Mouse (Mus musculus) heart, embryonic 16.5 days (tissue): ENCODE results near the gene Zfr. TPM values are rescaled to one million over a fixed set of nuclear protein-coding genes. Genes with fewer than 3 reads are reported as not detected.

ENCODE experiments used
- ATAC-seq: fragments of 200-750 bp; cut with Nextera tagmentation; replicated peaks from 2 replicates; pipeline ENCODE4 v1.8.0; 2017; ENCODE audit warnings: moderate number of reproducible peaks; ENCODE audit not compliant: insufficient read depth, low FRiP score; ENCODE audit errors: extremely low read depth
- H3K27ac ChIP-seq: fragments of 300-500 bp; sonication (generic); 2 replicates; pipeline ENCODE4 v1.5.1; 2014; ENCODE audit warnings: mild to moderate bottlenecking, low read length, control low read depth, moderate library complexity
- H3K27me3 ChIP-seq: fragments of 300-500 bp; sonication (generic); 2 replicates; pipeline ENCODE4 v1.6.1; 2014; ENCODE audit warnings: low read length, mixed read lengths; ENCODE audit not compliant: control insufficient read depth, insufficient read depth
- H3K36me3 ChIP-seq: fragments of 300-500 bp; sonication (generic); 2 replicates; pipeline ENCODE4 v1.6.1; 2014; ENCODE audit not compliant: control insufficient read depth, insufficient read depth
- H3K4me1 ChIP-seq: fragments of 300-500 bp; sonication (generic); 2 replicates; pipeline ENCODE4 v1.6.1; 2014; ENCODE audit warnings: low read length, mixed read lengths; ENCODE audit not compliant: control insufficient read depth, insufficient read depth
- H3K4me2 ChIP-seq: fragments of 300-500 bp; sonication (generic); 2 replicates; pipeline ENCODE4 v1.6.1; 2014; ENCODE audit warnings: low read depth, mild to moderate bottlenecking, control low read depth, low read length
- H3K4me3 ChIP-seq: fragments of 300-500 bp; sonication (generic); 2 replicates; pipeline ENCODE4 v1.5.1; 2014; ENCODE audit warnings: mild to moderate bottlenecking, control low read depth, low read length
- H3K9ac ChIP-seq: fragments of 300-500 bp; sonication (generic); 2 replicates; pipeline ENCODE4 v1.6.1; 2014; ENCODE audit warnings: low read length, control low read depth
- H3K9me3 ChIP-seq: fragments of 300-500 bp; sonication (generic); replicated peaks from 2 replicates; pipeline ENCODE4 v1.6.1; 2016; ENCODE audit warnings: low read length; ENCODE audit not compliant: control insufficient read depth
- WGBS: fragments of 180-500 bp; shearing (Covaris S2); extraction: QIAGEN DNeasy Blood & Tissue Kit; methylation state at CpG from one replicate; pipeline ENCODE4 v1.1.7; 2014; 5-methylcytosine and 5-hydroxymethylcytosine counted together
- polyA plus RNA-seq: library from polyadenylated mRNA; unstranded; fragments of >200 nt; fragmentation: Nextera tagmentation; extraction: Ambion mirVana; gene quantifications from 2 replicates; pipeline ENCODE4 v1.2.1, GENCODE M21; 2015

The Zfr gene
- polyA plus RNA-seq, 1 experiment from 2014 or later: 89.4 TPM

GRCm38 (mm10) chr15:12204319-12205159 is 86.9 kb downstream of the Zfr start, which contains the start of gene Mtmr12:
TSS of gene Mtmr12 (plus strand) at chr15:12205028.
- ATAC-seq: peak; percentile 96
- peaks cover 21% of the 10 kb centered on the region for H3K4me1 ChIP-seq
- under 1% methylated on average over 58 of the region's 58 CpGs for WGBS

DNA sequence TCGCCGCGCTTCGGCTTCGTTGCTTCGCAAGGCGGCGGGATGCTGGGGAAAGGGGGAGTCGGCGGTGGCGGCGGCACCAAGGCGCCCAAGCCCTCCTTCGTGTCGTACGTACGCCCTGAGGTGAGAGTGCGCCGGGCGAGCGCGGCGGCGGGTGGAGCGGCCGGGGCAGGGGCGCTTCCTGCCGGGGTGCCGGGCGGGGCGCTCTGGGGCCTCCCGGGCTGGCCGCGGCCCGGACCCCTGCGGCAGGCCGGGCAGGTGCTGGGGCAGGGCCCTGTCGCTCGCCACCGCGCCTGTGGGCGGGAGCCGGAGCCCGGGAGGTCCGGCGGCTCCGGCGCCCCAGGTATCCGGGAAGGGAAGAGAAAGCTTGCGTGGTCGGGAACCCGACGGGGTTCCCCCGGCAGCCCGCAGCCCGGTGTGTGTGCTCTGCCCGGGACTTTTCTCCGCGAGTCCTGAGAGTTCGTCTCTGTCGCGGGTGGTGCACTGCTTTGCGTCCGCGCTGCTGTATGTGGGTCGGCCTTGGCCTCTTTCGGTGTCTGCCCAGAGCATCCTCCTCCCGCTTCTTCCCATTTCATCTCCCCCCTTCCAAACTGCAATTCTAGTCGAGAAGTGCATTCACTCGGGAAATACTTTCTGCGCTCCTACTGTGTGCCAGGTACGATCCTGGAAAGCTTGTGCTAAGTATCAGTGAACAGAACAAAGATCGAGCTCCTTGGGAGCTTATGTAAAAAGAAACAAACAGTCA is 87.7 kb downstream of the Zfr start:
- Histone ChIP-seq H3K4me3 (peak overlapping the region; percentile 69), H3K9ac (peak overlapping the region; percentile 93), H3K4me2 (peak overlapping the region; percentile 75), H3K27ac (peak overlapping the region; percentile 87), H3K36me3 (no peaks in the 10 kb centered on the region), H3K9me3 (no peaks in the 10 kb centered on the region), H3K27me3 (no peaks in the 10 kb centered on the region), H3K4me1 (peaks cover 21% of the 10 kb centered on the region)
- WGBS: 1% methylated on average over 71 of the region's 73 CpGs
- ATAC-seq: peak; percentile 68

More at GRCm38 (mm10) chr15:12204319-12205159, 86.9 kb downstream of the Zfr start, which contains the start of gene Mtmr12:
- Histone ChIP-seq H3K27me3 (no peaks in the 10 kb centered on the region), H3K4me3 (peak within 1 kb of the TSS; percentile 69), H3K36me3 (no peaks in the 10 kb centered on the region), H3K9ac (peak within 1 kb of the TSS; percentile 93), H3K27ac (peak within 1 kb of the TSS; percentile 96), H3K9me3 (no peaks in the 10 kb centered on the region), H3K4me2 (peak within 1 kb of the TSS; percentile 75)

- Histone ChIP-seq H3K36me3 (no peaks in the 10 kb centered on the region), H3K9me3 (no peaks in the 10 kb centered on the region), H3K9ac (peak overlapping the region; percentile 93), H3K4me3 (peak overlapping the region; percentile 69), H3K4me2 (peak overlapping the region; percentile 75), H3K27me3 (no peaks in the 10 kb centered on the region), H3K27ac (no peak overlapping the region), H3K4me1 (peaks cover 21% of the 10 kb centered on the region)
- ATAC-seq: no peak
- 29% methylated on average over 14 of the region's 14 CpGs for WGBS
Observed at GRCm38 (mm10) chr15:12205902-12206645, 88.4 kb downstream of the Zfr start.

DNA sequence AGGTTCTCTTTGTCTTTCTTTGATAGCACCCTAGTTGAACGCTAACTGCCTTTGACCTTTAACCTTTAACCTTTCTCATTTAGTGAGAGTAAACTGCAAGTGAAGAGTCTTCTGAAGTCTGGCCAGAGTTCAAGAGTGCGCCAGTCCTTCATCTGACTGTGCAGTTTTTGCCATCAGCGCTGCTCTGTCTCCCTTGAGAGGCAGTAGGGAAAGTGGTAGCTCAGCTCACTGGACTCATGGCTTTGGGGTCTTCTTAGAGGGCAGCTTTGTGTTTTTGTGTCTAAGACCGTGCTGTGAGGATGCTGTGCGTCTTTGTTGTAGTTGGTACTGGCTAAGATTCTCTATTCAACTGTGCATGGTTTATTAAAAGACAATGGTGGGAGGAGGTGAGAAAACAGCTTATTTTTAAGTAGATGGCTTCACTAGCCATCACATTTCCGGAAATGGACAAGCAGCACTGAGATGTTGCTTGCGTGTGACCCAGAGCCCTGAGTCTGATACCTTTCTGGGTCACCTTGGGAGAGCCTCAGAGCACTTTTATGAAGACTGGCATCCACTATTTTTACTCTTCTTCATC is 89.1 kb downstream of the Zfr start:
- H3K4me1 ChIP-seq: peaks cover 21% of the 10 kb centered on the region
- H3K9ac ChIP-seq: no peak overlapping the region; the same call in 1 of the 2 replicates
- peak overlapping the region; percentile 75 for H3K4me2 ChIP-seq
- 68% methylated on average over 7 of the region's 7 CpGs for WGBS
- no peak for ATAC-seq
- H3K27ac ChIP-seq: no peak overlapping the region
- peak overlapping the region; percentile 4; the same call in 1 of the 2 replicates for H3K4me3 ChIP-seq
- no peaks in the 10 kb centered on the region for H3K27me3 ChIP-seq
- no peaks in the 10 kb centered on the region for H3K36me3 ChIP-seq
- no peaks in the 10 kb centered on the region for H3K9me3 ChIP-seq

DNA sequence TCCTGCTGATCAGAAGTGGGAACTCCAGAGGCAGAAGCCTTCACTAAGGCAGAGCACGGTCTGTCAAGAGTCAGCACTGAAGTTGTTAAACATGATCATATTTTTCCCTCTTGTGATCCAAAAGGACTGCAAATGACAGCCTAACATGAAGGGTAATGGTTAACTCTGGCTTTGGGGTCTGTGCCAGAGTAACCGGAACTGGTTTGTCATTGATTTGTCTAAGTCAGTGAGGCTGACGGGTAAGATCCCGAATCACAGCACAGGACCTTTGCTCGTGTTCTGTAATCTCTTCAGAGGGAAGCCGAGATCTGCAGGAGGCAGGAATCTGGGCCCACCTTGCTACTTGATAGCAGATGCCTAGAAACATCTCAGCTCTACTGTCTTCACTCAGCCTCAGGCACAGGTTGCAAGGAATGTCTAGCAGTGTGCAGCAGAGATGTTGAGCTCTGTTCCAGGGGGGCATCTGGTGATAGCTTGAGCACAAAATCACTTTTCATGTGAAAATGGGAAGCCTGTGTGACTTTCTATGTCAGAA is 90.0 kb downstream of the Zfr start:
- no peak for ATAC-seq
- Histone ChIP-seq H3K27ac (no peak overlapping the region), H3K9ac (no peak overlapping the region), H3K27me3 (no peaks in the 10 kb centered on the region), H3K4me1 (peaks cover 21% of the 10 kb centered on the region), H3K9me3 (no peaks in the 10 kb centered on the region), H3K36me3 (no peaks in the 10 kb centered on the region), H3K4me2 (no peak overlapping the region), H3K4me3 (no peak overlapping the region)
- WGBS: 49% methylated on average over 6 of the region's 6 CpGs

DNA sequence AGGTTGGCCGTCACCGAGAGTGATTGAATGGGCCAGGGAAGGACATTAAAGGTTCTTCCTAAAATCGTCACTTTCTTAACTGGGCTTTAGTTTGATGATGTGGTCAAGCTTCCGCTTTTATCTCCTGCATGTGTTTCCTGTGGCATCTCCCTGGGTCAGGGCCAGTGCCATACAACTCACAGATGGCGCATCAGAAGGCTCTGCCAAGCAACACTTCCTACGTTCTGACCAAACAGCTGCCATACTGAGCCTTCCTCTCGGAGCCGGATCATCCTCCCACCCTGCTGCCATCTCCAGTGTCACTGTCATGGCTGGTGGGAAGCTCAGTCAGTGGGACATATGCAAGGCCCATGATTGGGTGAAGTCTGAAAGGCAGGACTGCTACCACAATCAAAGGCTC is 93.9 kb downstream of the Zfr start:
- ATAC-seq: no peak
- Histone ChIP-seq H3K9ac (no peak overlapping the region), H3K4me1 (peaks cover 29% of the 10 kb centered on the region), H3K27ac (no peak overlapping the region), H3K27me3 (no peaks in the 10 kb centered on the region), H3K9me3 (no peaks in the 10 kb centered on the region), H3K36me3 (no peaks in the 10 kb centered on the region), H3K4me2 (no peak overlapping the region), H3K4me3 (no peak overlapping the region)
- 70% methylated on average over 8 of the region's 8 CpGs for whole genome bisulfite sequencing

DNA sequence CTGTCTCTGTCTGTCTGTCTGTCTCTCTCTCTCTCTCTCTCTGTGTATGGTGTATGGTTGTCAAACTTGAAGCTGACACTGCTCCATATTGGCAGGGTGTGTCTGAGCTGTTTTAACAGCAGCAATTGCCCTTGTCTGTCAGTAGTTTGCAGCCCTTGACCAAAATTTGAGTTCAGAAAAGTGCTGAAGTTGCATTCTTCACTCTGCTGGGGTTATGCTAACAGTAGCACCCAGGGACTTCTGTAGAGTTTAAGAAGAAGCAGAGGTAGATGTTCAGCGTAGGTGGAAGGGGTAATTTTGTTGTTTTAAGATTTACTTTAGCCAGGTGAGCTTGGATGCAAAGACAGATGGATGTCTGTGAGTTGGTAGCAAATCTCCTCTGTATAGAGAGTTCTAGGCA is 94.6 kb downstream of the Zfr start:
- no peak overlapping the region for H3K4me2 ChIP-seq
- no peaks in the 10 kb centered on the region for H3K9me3 ChIP-seq
- H3K36me3 ChIP-seq: no peaks in the 10 kb centered on the region
- H3K9ac ChIP-seq: no peak overlapping the region
- no peak for ATAC-seq
- no peak overlapping the region for H3K4me3 ChIP-seq
- H3K27me3 ChIP-seq: no peaks in the 10 kb centered on the region
- H3K27ac ChIP-seq: no peak overlapping the region
- 87% methylated on average over 1 of the region's 1 CpGs for WGBS
- peaks cover 25% of the 10 kb centered on the region for H3K4me1 ChIP-seq
